Mouse (Mus musculus) inflammation-experienced regulatory T-cells, adult 6 months (primary cell): ENCODE data around the gene Wipf1. TPM values are rescaled to one million over a fixed set of nuclear protein-coding genes. Genes with fewer than 3 reads are reported as not detected.

Experiments
- ATAC-seq: one replicate; pipeline ENCODE4 v1.8.0; 2017
- polyA plus RNA-seq, 3 experiments: library from polyadenylated mRNA; unstranded; fragments of 100-300 nt; shearing (Covaris generic); gene quantifications; one replicate each; pipeline ENCODE4 v1.2.1; 2017

Wipf1 gene
- polyA plus RNA-seq, 3 experiments from 2014 or later: 61.5 to 101 (median 68.3) TPM

DNA sequence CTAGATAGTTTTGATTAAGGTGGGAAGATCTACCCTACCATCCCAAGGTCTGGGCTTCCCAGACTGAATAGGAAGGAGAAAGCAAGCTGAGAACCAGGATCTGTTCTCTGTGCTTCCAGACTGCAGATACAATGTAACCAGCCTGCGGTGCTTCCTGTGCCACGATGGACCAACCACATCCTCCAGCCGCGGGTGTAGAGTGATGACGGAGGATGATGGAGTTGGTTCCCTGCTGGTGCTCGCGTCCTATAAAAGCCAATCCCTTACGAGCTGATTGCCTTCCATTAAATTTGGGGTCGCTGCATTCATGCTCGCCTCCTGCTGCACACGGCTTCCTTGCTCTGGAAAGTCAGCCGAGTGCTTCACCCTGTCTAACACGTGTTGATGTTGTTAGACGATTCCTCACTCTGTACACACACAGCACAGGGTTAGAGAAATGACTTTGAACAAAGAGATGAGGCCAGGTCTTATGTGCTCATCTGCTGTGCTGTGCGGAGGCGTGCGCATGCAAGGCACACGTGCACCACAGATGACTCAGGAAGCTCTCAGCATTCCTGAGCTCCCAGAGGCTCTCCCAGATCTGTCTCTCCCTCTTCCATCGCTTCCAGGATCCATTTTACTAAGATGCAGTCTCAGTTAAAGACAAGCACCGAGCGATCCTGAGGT, 100.6 kb downstream of the Wipf1 start:
- peak; percentile 59 for ATAC-seq

- ATAC-seq: peak; percentile 74
Observed at GRCm38 (mm10) chr2:73427293-73427692, 102.2 kb downstream of the Wipf1 start.

- ATAC-seq: no peak
Observed at GRCm38 (mm10) chr2:73425822-73426221, 103.7 kb downstream of the Wipf1 start.

GRCm38 (mm10) chr2:73419730-73420129, 109.8 kb downstream of the Wipf1 start:
- no peak for ATAC-seq

GRCm38 (mm10) chr2:73419285-73419684, 110.2 kb downstream of the Wipf1 start:
- no peak for ATAC-seq

DNA sequence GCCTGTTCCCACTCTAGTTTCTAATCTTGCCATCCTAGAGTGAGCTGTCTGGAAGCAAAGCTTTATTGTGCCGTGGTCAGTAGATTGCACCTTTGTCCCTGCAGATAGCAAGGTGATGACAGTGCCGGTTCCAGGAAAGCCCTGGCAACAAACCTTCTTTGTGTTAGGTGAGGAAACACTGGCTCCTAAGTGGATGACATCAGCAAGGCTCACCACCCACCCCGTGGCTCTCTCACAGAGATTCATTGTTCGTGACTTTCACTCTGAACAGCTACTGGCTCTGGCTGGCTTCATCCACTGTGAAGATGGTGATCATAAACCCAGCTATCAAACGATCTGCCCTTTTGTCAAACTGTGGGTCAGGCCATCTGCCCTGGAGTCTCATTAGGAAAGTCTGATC, 113.6 kb downstream of the Wipf1 start:
- no peak for ATAC-seq

DNA sequence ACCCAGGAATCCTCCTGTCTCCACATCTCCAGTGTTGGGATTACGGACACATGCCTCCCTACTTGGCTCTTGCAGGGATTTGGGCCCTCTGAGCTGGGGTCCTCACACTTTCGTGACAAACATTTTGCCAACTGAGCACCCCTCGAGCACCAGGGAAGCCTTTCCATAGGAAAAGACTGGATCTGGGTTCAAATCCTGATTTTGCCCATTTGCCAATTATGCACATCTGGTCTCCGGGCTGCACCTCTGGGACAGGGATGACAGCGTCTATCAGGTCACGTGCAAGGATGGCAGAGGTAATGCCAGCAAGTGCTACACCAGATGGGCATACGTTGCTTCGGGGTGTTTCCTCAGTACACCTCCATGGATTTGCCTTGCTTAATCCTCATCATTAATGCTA, 119.5 kb downstream of the Wipf1 start:
- no peak for ATAC-seq

GRCm38 (mm10) chr2:73407662-73408061, 121.9 kb downstream of the Wipf1 start:
- no peak for ATAC-seq

DNA sequence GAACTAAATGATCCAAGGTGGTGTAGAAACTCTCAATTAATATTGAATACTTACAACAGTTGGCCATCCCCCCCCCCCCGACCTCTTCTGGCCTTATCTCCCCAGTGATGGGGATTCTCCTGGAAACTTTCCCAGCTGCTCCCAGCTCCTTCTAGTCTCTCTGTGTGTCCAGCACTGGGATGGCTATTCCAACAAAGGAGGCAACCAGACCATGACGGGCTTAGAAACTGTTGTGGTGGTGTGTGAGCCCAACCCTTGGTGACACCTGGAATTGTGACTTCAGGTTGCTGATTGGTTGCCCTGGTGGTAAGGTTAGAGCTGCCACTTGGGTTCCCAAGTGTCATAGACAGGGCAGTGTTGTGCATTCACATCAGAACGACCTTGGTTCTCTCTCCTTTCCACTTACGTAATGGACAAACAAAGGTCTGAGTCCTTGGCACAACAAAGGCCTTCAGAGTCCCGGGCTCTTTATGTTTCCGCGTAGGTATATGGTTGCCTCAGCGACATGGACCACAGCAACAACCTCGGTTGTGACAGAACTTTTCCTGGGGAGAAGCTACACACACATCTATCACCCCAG, 123.1 kb downstream of the Wipf1 start:
- ATAC-seq: no peak

DNA sequence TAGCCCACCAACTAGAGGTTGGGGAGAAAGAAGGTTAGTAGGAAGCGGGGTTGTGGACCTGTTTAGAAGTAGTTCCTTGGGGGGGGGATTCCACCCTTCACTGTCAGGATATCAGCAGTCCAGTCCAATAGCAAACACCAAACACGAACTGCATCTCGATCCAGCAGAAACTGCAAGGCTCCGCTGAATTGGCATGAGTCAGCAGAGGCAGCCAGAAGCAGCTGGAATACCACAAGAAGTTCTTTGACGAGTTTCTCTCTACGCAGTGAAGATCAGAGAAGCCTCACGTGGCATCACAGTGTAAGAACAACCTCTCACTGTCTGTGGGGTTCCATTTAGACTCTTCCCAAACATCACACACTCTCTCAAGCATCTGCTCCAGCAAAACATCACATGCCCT, 124.6 kb downstream of the Wipf1 start:
- peak; percentile 29 for ATAC-seq

DNA sequence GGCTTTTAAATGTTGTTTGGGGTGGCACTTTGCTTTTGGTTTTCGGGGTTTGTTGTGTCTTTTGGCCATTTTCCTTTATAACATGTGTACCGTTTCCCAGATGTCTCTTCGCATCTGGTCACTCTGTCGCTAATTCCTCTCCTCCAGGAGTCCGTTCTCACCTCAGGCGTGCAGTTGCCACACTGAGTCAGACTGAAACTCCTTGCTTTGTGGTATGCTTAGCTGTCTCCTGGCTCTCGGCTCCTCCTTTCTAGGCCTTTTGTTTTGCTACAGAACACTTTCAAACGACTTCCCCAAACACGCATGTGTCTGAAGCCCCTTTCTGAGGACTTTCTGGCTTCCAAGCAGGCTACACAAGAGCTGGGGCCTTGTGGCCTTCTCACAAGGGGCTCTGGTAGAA, 125.1 kb downstream of the Wipf1 start:
- ATAC-seq: peak; percentile 74

- ATAC-seq: peak; percentile 32
Observed at GRCm38 (mm10) chr2:73403385-73404013, 126.0 kb downstream of the Wipf1 start.

GRCm38 (mm10) chr2:73401689-73402088, 127.8 kb downstream of the Wipf1 start:
- no peak for ATAC-seq

DNA sequence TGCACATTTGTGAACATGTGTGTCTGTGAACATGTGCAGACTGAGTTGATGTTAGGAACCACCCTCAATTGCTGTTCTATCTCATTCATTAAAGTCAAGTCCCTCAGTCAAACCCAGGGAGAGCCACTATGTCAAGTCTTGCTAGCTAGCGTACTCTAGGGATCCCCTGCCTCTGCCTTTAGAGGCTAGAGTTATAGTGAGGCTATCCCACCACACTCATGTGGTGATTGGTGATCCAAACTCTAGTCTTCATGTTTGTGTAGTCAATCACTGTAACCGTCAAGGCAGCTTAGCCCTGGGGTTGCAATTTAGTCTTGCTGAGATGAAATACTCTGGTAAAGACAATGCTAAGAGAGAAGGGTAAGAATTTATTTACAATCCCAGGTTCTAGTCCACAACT, 132.1 kb downstream of the Wipf1 start:
- no peak for ATAC-seq

DNA sequence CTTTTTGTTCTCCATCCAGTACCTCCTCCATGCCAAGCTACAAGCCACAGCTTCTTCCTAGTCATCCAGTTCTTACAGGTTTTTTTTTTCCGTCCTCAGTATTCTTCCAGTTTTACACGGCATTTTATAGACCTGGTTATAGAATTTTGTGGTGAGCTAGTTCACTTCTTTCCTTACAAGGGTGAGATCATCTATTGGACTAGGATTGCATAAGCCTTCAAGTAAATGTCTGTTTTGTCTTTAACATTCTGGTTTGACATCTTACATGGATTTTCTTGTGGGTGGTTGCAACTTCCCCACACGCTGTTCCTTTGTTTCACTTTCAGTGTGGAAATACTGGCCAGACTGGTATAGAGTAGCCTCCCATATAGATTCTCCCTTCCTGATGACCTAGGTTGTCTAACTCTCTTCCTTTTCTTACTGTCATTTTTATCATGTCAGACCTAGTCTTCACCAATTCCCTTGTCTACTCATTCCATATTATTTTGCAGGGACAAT, 132.7 kb downstream of the Wipf1 start:
- ATAC-seq: no peak

DNA sequence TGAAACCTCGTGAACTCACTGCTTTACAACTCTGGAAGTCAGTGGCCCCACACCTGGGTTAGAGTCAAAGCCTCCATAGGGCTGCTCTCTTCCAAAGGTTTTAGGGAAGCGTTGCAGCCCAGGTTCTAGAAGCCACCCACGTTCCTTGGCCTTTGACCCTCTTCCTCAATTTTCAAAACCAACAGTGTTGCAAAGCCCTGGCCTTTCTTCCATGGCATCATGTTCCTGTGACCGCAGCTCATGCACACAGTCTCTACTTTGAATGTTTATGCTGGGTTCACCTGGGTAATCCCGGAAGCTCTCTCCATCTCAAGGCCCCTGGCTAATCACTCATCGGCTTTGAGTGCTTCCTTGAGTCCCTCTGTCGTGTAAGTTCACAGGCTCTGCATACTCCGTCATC, 134.0 kb downstream of the Wipf1 start:
- ATAC-seq: no peak

GRCm38 (mm10) chr2:73394476-73394875, 135.1 kb downstream of the Wipf1 start:
- ATAC-seq: no peak

DNA sequence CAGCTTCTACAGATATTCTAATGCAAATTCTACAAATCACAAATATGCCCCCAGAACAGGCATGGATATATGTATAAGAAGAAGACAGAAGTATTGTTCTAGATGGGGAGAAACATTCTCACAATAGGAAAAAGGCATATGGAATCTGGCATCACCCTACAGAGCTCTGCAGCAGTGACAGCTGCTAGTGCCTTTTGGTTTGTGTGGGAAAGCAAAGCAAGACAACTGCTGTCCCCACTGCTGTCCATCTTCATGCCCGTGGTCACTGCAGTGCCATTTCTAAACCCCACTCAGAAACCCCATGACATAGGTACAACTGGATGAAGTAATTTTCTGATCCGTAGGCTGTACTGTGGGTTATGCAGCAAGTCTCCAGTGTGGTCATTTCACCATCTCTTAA, 136.8 kb downstream of the Wipf1 start:
- ATAC-seq: no peak

- ATAC-seq: no peak
Observed at GRCm38 (mm10) chr2:73389951-73390350, 139.6 kb downstream of the Wipf1 start.

- no peak for ATAC-seq
Observed at GRCm38 (mm10) chr2:73387806-73388205, 141.7 kb downstream of the Wipf1 start.

DNA sequence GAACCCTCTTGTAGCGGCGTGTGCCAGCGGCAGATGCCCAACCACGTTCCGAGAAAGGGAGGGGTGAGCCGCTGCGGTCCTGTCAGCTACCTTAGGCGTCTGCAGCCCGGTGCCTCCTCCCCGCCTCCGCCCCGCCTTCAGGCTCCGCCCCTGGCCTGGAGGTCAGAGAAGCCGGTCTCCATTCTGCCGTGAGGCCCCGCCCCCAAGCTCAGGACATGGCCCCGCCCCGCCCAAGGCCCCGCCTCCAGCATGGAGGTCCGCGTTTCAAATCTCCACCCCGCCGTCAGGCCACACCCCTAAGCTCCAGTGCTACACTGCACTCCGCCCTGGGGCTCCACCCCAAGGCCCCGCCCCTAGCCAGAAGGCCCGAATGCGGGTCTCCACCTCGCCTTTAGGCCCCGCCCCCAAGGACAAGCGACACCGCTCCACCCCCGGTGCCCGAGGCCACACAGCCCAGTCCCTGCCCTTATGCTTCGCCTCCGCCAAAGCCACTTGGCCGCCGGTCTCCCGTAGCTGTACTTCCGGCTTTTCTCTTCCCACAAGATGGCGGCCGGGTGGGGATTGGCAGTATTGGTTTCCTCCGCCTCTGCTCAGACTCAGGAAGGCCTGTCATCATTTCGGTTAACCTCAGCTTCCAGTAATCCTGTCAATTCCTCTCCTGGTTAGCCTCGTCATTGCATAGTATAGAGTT, 143.0 kb downstream of the Wipf1 start, which contains the start of gene Gpr155:
Gene Gpr155 (minus strand): TSS at position 217 of the 691 bp plus-strand sequence.
- peak; percentile 88 for ATAC-seq

DNA sequence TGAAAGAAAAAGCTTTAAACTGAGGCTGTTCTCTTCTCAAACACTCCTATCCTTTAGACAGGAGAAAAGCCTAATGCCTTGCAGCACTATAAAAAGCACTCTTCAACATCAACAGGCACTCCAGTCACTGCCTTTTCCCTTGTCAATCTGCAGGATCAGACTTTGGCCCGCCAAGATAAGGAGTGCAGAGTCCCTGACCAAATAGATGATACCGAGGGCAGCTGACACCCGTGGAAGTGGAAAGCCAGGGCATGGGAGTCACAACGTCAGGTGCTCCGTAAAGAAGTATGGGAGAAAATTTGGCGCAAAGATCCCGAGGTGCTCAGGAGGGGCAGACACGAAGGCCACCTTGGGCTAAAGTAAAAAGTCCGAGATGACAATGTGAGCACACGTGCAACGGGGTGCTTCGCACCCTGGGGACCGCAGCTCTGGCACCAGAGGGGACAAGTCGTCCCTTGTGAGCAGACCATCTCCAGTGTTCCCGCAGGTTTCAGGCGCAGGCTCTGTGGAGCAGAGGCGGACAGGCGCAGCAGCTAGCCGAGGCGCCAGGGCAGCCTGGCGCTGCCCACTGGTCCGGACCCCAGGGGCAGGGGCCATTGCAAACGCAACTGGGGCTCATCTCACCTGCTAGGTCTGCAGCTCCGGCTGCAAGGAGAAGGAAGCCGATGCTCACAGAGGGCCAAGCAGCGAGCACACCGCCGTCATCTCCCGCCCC, 143.7 kb downstream of the Wipf1 start:
- ATAC-seq: no peak

DNA sequence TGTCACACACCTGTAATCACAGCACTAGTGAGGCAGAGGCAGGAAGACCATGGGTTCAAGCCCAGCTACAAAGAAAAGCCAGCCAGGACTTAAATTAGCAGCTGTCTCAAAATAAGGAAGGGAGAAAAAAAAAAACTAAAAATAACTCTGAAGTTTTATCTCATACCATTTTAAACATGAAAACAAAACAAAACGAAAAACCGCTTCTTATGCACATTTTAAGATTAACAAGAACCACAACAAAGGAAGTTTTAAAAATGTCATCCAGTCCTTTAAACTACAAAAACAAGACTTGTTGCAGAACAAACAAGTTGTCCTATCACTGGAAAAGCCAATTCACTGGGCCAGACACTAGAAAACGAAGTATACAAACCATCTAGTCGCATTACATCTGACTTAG, 144.4 kb downstream of the Wipf1 start:
- ATAC-seq: no peak
